In genomic region chr14:120401158-120401557, GRCm38 (mm10) we compare ENCODE assay signal across 18 mouse cellular contexts.
"Had no signal": no experiment of that assay in that cellular context is flagged by ENCODE, and none has a peak within 500 bp of the region (broad histone marks: within the 10 kb centered on the region; RNA-seq: fewer than 3 reads in every experiment).

No protein-coding gene starts in this region.

- H3K4me3 ChIP-seq: layer of hippocampus, adult 2 months; limb, embryonic 10.5 days; limb, embryonic 13.5 days; midbrain, embryonic 12.5 days; midbrain, embryonic 15.5 days; neural tube, embryonic 12.5 days; neural tube, embryonic 15.5 days had no signal

- H3K9me3 ChIP-seq: limb, embryonic 10.5 days; limb, embryonic 13.5 days; midbrain, embryonic 12.5 days; midbrain, embryonic 15.5 days; neural tube, embryonic 12.5 days; neural tube, embryonic 15.5 days had no signal

- H3K27me3 ChIP-seq: limb, embryonic 13.5 days; midbrain, embryonic 12.5 days; midbrain, embryonic 15.5 days; neural tube, embryonic 12.5 days; neural tube, embryonic 15.5 days had no signal

- H3K36me3 ChIP-seq: midbrain, embryonic 15.5 days; neural tube, embryonic 15.5 days had no signal

- H3K4me1 ChIP-seq: limb, embryonic 10.5 days; midbrain, embryonic 12.5 days; midbrain, embryonic 15.5 days; neural tube, embryonic 12.5 days had no signal

- DNase-seq: kidney, adult 2 months; kidney, postnatal 25 days; layer of hippocampus, adult 9-11 months; liver; liver, postnatal 0 days; lung, embryonic 14.5 days; retina, postnatal 1 day; right cerebral cortex, postnatal 25 days; spleen, adult 18-20 months; thymus, adult 18-20 months; thymus, postnatal 4 days had no signal
